Mouse (Mus musculus): ENCODE data around the gene Selenos.

DNA sequence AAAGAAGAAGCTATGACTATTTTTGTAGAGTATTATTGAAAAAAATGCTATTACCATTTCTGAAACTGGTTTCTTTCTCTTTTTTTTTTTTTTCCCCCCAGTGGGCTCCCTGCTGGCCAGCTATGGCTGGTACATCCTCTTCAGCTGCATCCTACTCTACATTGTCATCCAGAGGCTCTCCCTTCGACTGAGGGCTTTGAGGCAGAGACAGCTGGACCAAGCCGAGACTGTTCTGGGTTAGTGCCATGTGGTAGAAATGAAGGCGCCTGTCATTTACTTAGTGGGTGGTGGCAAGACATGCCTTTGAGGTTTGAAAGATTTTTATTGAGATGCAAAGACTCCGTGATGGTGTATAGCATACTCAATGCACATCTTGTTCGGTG lies 773 bp downstream of the Selenos start:
- no peak for TF ChIP-seq CTCF (IDR thresholded peaks at IDR 0.05; ENCODE audit: borderline replicate concordance, control insufficient read depth, extremely low read depth, insufficient read depth, low read length, poor library complexity)
- TF ChIP-seq POLR2A (IDR thresholded peaks at IDR 0.05; ENCODE audit: control insufficient read depth, extremely low read depth, insufficient read depth, low read length, poor library complexity) = no peak

Measured in thymus, adult 2 months (tissue).